Mouse (Mus musculus) myocyte (in vitro differentiated cells): ENCODE measurements around the gene Ankrd13b. TPM values are rescaled to one million over a fixed set of nuclear protein-coding genes. Genes with fewer than 3 reads are reported as not detected.

ENCODE experiments used
- H3K27me3 ChIP-seq: one replicate; pipeline ENCODE4 v1.6.1; 2011; ENCODE audit not compliant: control insufficient read depth, insufficient read depth, insufficient read length
- H3K36me3 ChIP-seq: one replicate; pipeline ENCODE4 v1.6.1; 2011; ENCODE audit not compliant: control insufficient read depth, insufficient read depth
- H3K4me2 ChIP-seq: one replicate; pipeline ENCODE4 v1.6.1; 2011; ENCODE audit warnings: low read depth, control low read depth
- H3K4me3 ChIP-seq: one replicate; pipeline ENCODE4 v1.5.1; 2011; ENCODE audit warnings: mild to moderate bottlenecking, control low read depth, moderate library complexity
- H3K79me2 ChIP-seq: one replicate; pipeline ENCODE4 v1.6.1; 2011; ENCODE audit not compliant: control insufficient read depth, insufficient read depth
- H3ac ChIP-seq: one replicate; pipeline ENCODE4 v1.6.1; 2011; ENCODE audit not compliant: control insufficient read depth, insufficient read length
- CEBPB ChIP-seq: IDR thresholded peaks from 2 replicates; pipeline ENCODE4 v1.6.1; 2011; ENCODE audit warnings: mild to moderate bottlenecking, moderate library complexity; ENCODE audit not compliant: poor library complexity, insufficient read depth, severe bottlenecking
- E2F4 ChIP-seq: IDR thresholded peaks from one replicate; pipeline ENCODE4 v1.6.1; 2011; ENCODE audit warnings: mild to moderate bottlenecking, control low read depth, moderate library complexity; ENCODE audit not compliant: insufficient read depth
- MAX ChIP-seq: IDR thresholded peaks from one replicate; pipeline ENCODE4 v1.6.1; 2011; ENCODE audit warnings: low read depth, mild to moderate bottlenecking, control low read depth
- MYOD1 ChIP-seq, 3 experiments: IDR thresholded peaks; one replicate each; pipeline ENCODE4 v1.6.1; 2011; ENCODE audit warnings: control low read depth in 2 of 3, low read depth in 2 of 3, mild to moderate bottlenecking in 2 of 3, moderate library complexity in 1 of 3; ENCODE audit not compliant: insufficient read length in 2 of 3, control insufficient read depth in 1 of 3
- MYOG ChIP-seq, 3 experiments: IDR thresholded peaks; one replicate each; pipeline ENCODE4 v1.6.1; 2011; ENCODE audit warnings: control low read depth in 2 of 3, low read depth in 2 of 3, mild to moderate bottlenecking in 2 of 3; ENCODE audit not compliant: insufficient read length in 2 of 3, control insufficient read depth in 1 of 3, insufficient read depth in 1 of 3
- POLR2A ChIP-seq: IDR thresholded peaks from one replicate; pipeline ENCODE4 v1.6.1; 2011; ENCODE audit warnings: low read depth, mild to moderate bottlenecking, control low read depth, moderate library complexity; ENCODE audit not compliant: insufficient read length
- POLR2AphosphoS2 ChIP-seq: IDR thresholded peaks from one replicate; pipeline ENCODE4 v1.6.1; 2011; ENCODE audit warnings: low read depth, control low read depth; ENCODE audit not compliant: insufficient read length
- REST ChIP-seq: IDR thresholded peaks from one replicate; pipeline ENCODE4 v1.6.1; 2011; ENCODE audit warnings: mild to moderate bottlenecking, control low read depth, moderate library complexity; ENCODE audit not compliant: insufficient read depth, insufficient read length
- SRF ChIP-seq: IDR thresholded peaks from one replicate; pipeline ENCODE4 v1.6.1; 2011; ENCODE audit warnings: low read depth; ENCODE audit not compliant: control insufficient read depth, insufficient read length
- TCF12 ChIP-seq: IDR thresholded peaks from one replicate; pipeline ENCODE4 v1.6.1; 2011; ENCODE audit warnings: mild to moderate bottlenecking, control low read depth; ENCODE audit not compliant: poor library complexity, insufficient read depth, severe bottlenecking
- TCF3 ChIP-seq: IDR thresholded peaks from one replicate; pipeline ENCODE4 v1.6.1; 2011; ENCODE audit warnings: low read depth, control low read depth; ENCODE audit not compliant: insufficient read length
- USF1 ChIP-seq: IDR thresholded peaks from one replicate; pipeline ENCODE4 v1.6.1; 2011; ENCODE audit warnings: low read depth, mild to moderate bottlenecking, control low read depth, moderate library complexity
- polyA plus RNA-seq: library from polyadenylated mRNA; unstranded; fragments of >200 nt; fragmentation: generic; extraction: Trizol; gene quantifications from one replicate; pipeline ENCODE4 v1.2.1, GENCODE M21; 2012; ENCODE audit warnings: missing spikeins

Ankrd13b gene
- polyA plus RNA-seq, 1 experiment, result 46.0 TPM

GRCm38 (mm10) chr11:77494782-77495181, 5.3 kb upstream of the Ankrd13b start:
- TF ChIP-seq CEBPB (no peak), POLR2A (no peak), TCF3 (no peak), MYOG (IDR thresholded peaks at IDR 0.05; ENCODE audit: control insufficient read depth in 1 of 3, insufficient read depth in 1 of 3, insufficient read length in 2 of 3, low read depth in 2 of 3) (no peak), MAX (no peak), MYOD1 (IDR thresholded peaks at IDR 0.05; ENCODE audit: control insufficient read depth in 1 of 3, insufficient read length in 2 of 3, low read depth in 2 of 3) (no peak), USF1 (no peak), REST (no peak)
- Histone ChIP-seq H3ac (no peak overlapping the region), H3K4me2 (peak overlapping the region; percentile 97), H3K27me3 (no peaks in the 10 kb centered on the region), H3K36me3 (no peaks in the 10 kb centered on the region), H3K4me3 (peak overlapping the region; percentile 57), H3K79me2 (peaks cover 55% of the 10 kb centered on the region)

GRCm38 (mm10) chr11:77494344-77494676, 4.8 kb upstream of the Ankrd13b start:
- no peaks in the 10 kb centered on the region for H3K27me3 ChIP-seq
- H3K79me2 ChIP-seq, result peaks cover 55% of the 10 kb centered on the region
- H3K4me3 ChIP-seq, result peak overlapping the region; percentile 57
- no peaks in the 10 kb centered on the region for H3K36me3 ChIP-seq
- TF ChIP-seq SRF (no peak), POLR2AphosphoS2 (no peak), MYOD1 (IDR thresholded peaks at IDR 0.05; ENCODE audit: control insufficient read depth in 1 of 3, insufficient read length in 2 of 3, low read depth in 2 of 3) (peak in 2 of 3 experiments; percentile 60 to 69), TCF12 (no peak), E2F4 (no peak), MAX (no peak)
- H3ac ChIP-seq, result peak overlapping the region; percentile 82
- peak overlapping the region; percentile 97 for H3K4me2 ChIP-seq

- peak within 1 kb of the TSS; percentile 57 for H3K4me3 ChIP-seq
- peak within 1 kb of the TSS; percentile 100 for H3K4me2 ChIP-seq
- no peaks in the 10 kb centered on the region for H3K36me3 ChIP-seq
- TF ChIP-seq POLR2A, result peak; percentile 46
- TF ChIP-seq E2F4, result no peak
- TF ChIP-seq POLR2AphosphoS2, result peak; percentile 25
- TF ChIP-seq CEBPB, result no peak
- TF ChIP-seq MYOG (IDR thresholded peaks at IDR 0.05; ENCODE audit: control insufficient read depth in 1 of 3, insufficient read depth in 1 of 3, insufficient read length in 2 of 3, low read depth in 2 of 3), result peak in 2 of 3 experiments; percentile 49 to 71
- TF ChIP-seq MYOD1 (IDR thresholded peaks at IDR 0.05; ENCODE audit: control insufficient read depth in 1 of 3, insufficient read length in 2 of 3, low read depth in 2 of 3), result peak in 2 of 3 experiments; percentile 40 to 84
- no peak for TF ChIP-seq TCF3
- H3ac ChIP-seq, result peak within 1 kb of the TSS; percentile 82
- peaks cover 57% of the 10 kb centered on the region for H3K79me2 ChIP-seq
- no peaks in the 10 kb centered on the region for H3K27me3 ChIP-seq
Observed at GRCm38 (mm10) chr11:77493512-77494343, 4.2 kb upstream of the Ankrd13b start, which contains the start of gene Git1. Gene Git1, plus strand, starts transcription at chr11:77493562.

- TF ChIP-seq SRF (peak; percentile 3), REST (no peak), POLR2A (peak; percentile 28), TCF3 (no peak), TCF12 (no peak), CEBPB (no peak), MAX (no peak)
- peak overlapping the region; percentile 100 for H3K4me2 ChIP-seq
- H3ac ChIP-seq, result peak overlapping the region; percentile 82
- no peaks in the 10 kb centered on the region for H3K36me3 ChIP-seq
- peaks cover 54% of the 10 kb centered on the region for H3K79me2 ChIP-seq
- peak overlapping the region; percentile 57 for H3K4me3 ChIP-seq
- H3K27me3 ChIP-seq, result no peaks in the 10 kb centered on the region
Observed at GRCm38 (mm10) chr11:77492911-77493332, 3.4 kb upstream of the Ankrd13b start.

GRCm38 (mm10) chr11:77492311-77492871, 2.9 kb upstream of the Ankrd13b start:
- Histone ChIP-seq H3K79me2 (peaks cover 54% of the 10 kb centered on the region), H3K4me3 (peak overlapping the region; percentile 57), H3K27me3 (no peaks in the 10 kb centered on the region), H3ac (peak overlapping the region; percentile 82), H3K36me3 (no peaks in the 10 kb centered on the region), H3K4me2 (peak overlapping the region; percentile 100)
- TF ChIP-seq MYOG (IDR thresholded peaks at IDR 0.05; ENCODE audit: control insufficient read depth in 1 of 3, insufficient read depth in 1 of 3, insufficient read length in 2 of 3, low read depth in 2 of 3) (no peak), CEBPB (no peak), USF1 (no peak), SRF (no peak), E2F4 (no peak), POLR2AphosphoS2 (no peak), POLR2A (no peak), TCF3 (no peak), REST (no peak), MAX (no peak), MYOD1 (IDR thresholded peaks at IDR 0.05; ENCODE audit: control insufficient read depth in 1 of 3, insufficient read length in 2 of 3, low read depth in 2 of 3) (no peak), TCF12 (no peak)
